Mouse (Mus musculus): ENCODE measurements at regions not wholly inside any gene's neighbourhood (a gene's known extent, or its start where the extent isn't known, plus 50 kb on each side); places are given as distances from the start of the nearest gene placed in this dataset.

DNA sequence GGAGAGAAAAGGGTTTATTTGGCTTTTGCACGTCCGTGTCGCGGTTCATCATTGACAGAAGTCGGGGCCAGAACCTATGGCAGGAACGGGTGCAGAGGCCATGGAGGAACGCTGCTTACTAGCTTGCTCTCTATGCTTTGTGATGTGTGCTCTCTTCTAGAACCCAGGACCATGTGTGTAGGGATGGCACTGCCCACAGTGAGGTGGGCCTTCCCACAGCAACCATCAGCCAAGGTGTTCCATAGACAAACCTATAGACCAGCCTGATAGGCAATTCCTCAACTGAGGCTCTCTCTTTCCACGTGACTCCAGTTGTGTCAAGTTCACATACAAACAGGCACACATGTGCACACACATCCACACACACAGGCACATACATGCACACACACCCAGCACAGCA lies 180.2 kb downstream of the Barhl2 start:
- TF ChIP-seq CTCF (IDR thresholded peaks at IDR 0.05; ENCODE audit: borderline replicate concordance, extremely low read depth, insufficient read depth, insufficient read length) (no peak), POLR2A (IDR thresholded peaks at IDR 0.05; ENCODE audit: borderline replicate concordance, extremely low read depth, insufficient read depth, insufficient read length, poor library complexity, severe bottlenecking) (no peak)
